Mouse (Mus musculus) forebrain, embryonic 15.5 days (tissue): Measurements from ENCODE around the gene Map4k2. TPM values are rescaled to one million over a fixed set of nuclear protein-coding genes. Genes with fewer than 3 reads are reported as not detected.

Source experiments
- ATAC-seq: fragments of 200-750 bp; cut with Nextera tagmentation; replicated peaks from 2 replicates; pipeline ENCODE4 v1.8.0; 2017; ENCODE audit warnings: mild to moderate bottlenecking, moderate TSS enrichment, moderate library complexity
- H3K27ac ChIP-seq: fragments of 300-500 bp; sonication (generic); replicated peaks from 2 replicates; pipeline ENCODE4 v1.5.1; 2015; ENCODE audit warnings: mild to moderate bottlenecking, inconsistent platforms
- H3K27me3 ChIP-seq: fragments of 300-500 bp; sonication (generic); 2 replicates; pipeline ENCODE4 v1.6.1; 2015; ENCODE audit warnings: inconsistent platforms
- H3K36me3 ChIP-seq: fragments of 300-500 bp; sonication (generic); 2 replicates; pipeline ENCODE4 v1.6.1; 2015; ENCODE audit warnings: mild to moderate bottlenecking, inconsistent platforms
- H3K4me1 ChIP-seq: fragments of 300-500 bp; sonication (generic); 2 replicates; pipeline ENCODE4 v1.6.1; 2015; ENCODE audit warnings: inconsistent platforms
- H3K4me2 ChIP-seq: fragments of 300-500 bp; sonication (generic); replicated peaks from 2 replicates; pipeline ENCODE4 v1.6.1; 2015; ENCODE audit warnings: mild to moderate bottlenecking, inconsistent platforms
- H3K4me3 ChIP-seq: fragments of 300-500 bp; sonication (generic); 2 replicates; pipeline ENCODE4 v1.5.1; 2015; ENCODE audit warnings: mild to moderate bottlenecking, inconsistent platforms
- H3K9ac ChIP-seq: fragments of 300-500 bp; sonication (generic); replicated peaks from 2 replicates; pipeline ENCODE4 v1.6.1; 2015; ENCODE audit warnings: mild to moderate bottlenecking, inconsistent platforms
- H3K9me3 ChIP-seq: fragments of 300-500 bp; sonication (generic); 2 replicates; pipeline ENCODE4 v1.6.1; 2016; ENCODE audit warnings: inconsistent platforms
- WGBS: fragments of 180-500 bp; shearing (Covaris S2); methylation state at CpG from one replicate; pipeline ENCODE4 v1.1.7; 2015; ENCODE audit warnings: mixed read lengths; 5-methylcytosine and 5-hydroxymethylcytosine counted together
- microRNA-seq: library from miRNA; unstranded; fragments of <30 nt; microRNA quantifications from one replicate; pipeline ENCODE4, GENCODE M21; 2016
- polyA plus RNA-seq: library from polyadenylated mRNA; unstranded; fragments of >200 nt; fragmentation: Nextera tagmentation; extraction: Ambion mirVana; gene quantifications from 2 replicates; pipeline ENCODE4 v1.2.1, GENCODE M21; 2015

The Map4k2 gene
- polyA plus RNA-seq, 1 experiment from 2014 or later: 12.7 TPM

DNA sequence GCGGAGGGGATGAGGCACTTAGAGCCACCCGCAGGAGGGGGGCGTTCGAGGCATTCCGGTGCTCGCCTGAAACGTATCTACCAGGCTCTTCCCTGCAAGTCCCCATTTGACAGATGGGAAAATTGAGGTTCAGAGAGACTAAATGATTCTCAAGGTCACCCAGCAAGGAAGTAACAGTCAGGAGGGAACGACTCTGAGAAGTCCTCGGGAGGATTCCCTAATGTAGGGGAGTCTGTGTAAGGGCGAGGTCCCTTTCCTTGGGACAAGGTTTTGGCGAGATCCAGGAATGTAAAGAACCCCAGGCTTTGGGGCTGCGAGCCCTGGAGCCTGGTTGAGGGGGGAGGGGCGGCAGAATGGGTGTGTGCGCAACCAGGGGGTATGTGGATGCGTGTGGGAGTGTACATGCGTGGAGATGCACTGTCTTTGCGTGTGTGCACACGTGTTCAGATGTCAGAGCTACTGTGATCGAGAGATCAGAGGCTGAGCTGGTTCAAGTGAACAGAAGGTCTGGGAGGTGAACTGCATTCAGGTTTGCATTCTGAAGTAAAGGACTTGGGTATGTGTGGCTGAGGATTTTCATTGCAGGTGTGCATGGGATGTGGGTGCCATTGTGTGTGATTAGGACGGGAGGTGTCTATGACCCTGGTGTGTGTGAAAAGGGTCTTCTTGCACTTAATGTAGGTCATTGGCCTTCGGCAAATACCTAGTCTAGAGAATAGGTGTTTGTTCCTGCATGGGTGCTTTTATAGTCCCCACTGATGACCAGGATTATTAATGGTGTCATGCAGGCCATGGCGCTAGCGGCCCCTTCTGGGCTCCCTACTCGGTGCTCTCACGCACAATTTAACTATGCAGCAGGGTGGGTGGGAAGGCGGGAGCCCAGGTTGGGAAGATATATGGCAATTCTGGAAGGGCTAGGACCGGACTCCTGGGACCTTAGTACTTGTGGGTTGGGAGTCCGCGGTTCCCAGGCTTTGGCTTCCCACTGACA is 59.5 kb downstream of the Map4k2 start:
- Histone ChIP-seq H3K27me3 (peaks cover 21% of the 10 kb centered on the region), H3K4me1 (peaks cover 39% of the 10 kb centered on the region), H3K4me3 (peak overlapping the region; percentile 79), H3K9ac (peak overlapping the region; percentile 63), H3K4me2 (peak overlapping the region; percentile 99), H3K9me3 (no peaks in the 10 kb centered on the region), H3K36me3 (no peaks in the 10 kb centered on the region), H3K27ac (no peak overlapping the region)
- no peak for ATAC-seq
- 3% methylated on average over 29 of the region's 29 CpGs for WGBS

DNA sequence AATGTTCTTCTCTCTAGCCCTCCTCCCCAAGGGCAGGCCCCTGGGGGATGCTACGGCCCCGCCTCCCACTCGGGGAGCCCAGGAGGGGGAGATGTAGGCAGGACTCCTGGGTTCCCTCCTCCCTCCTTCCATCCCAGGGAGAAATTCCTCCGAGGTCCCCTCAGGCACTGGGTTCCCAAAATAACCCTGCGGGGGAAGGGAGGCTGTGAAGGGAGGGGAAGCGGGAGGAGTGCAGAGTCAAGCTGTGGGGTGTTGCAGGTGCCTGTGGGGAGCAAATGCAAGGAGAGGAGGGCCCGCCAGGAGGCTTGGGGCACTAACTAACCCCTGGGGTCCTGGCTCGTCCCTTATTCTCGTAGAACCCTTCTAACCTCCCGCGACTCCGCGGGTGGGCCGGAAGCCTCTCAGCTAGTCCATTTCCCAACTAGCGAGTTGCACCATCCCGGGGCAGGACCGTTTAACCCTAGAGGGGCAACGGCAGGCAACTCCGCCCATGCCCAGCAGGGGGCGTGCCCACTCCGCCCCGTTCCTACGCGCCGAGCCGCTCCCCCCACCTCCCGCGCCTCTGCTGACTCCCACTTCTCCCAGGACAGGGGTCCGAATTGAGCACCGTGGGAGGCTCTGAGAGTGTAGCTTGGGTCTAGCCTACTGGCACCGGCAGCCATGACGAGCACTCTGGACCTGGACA is 60.3 kb downstream of the Map4k2 start:
- WGBS: under 1% methylated on average over 32 of the region's 32 CpGs

DNA sequence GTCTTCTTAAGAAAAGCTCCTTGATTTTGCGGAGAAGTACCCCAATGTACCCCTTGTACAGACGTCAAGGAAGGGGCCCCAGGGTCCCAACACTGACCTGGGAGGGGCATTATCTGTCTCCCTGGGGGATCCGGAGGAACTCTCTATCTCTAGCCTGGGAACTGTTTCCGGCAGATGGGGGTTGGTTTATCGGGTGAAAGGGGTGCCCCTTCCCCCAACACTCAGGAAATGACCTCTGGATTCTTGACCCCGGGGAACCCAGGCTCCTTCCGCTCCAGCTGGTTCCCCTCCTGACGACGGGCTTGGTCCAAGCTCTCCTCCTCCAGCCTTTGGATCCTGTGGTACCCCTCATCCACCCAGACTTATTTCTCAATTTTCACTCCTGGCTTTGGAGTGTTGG is 61.0 kb downstream of the Map4k2 start:
- no peak for ATAC-seq
- Histone ChIP-seq H3K9me3 (no peaks in the 10 kb centered on the region), H3K4me2 (peak overlapping the region; percentile 99), H3K36me3 (no peaks in the 10 kb centered on the region), H3K27me3 (peaks cover 21% of the 10 kb centered on the region), H3K4me1 (peaks cover 39% of the 10 kb centered on the region), H3K9ac (no peak overlapping the region), H3K27ac (no peak overlapping the region), H3K4me3 (peak overlapping the region; percentile 79)
- 17% methylated on average over 9 of the region's 9 CpGs for WGBS

More for the DNA sequence above, 60.3 kb downstream of the Map4k2 start:
- Histone ChIP-seq H3K9ac (0 out of 2 replicates have a peak overlapping the region, but pooled peaks have one; percentile 22), H3K27me3 (peaks cover 21% of the 10 kb centered on the region), H3K9me3 (no peaks in the 10 kb centered on the region), H3K4me2 (peak overlapping the region; percentile 99), H3K36me3 (no peaks in the 10 kb centered on the region), H3K27ac (no peak overlapping the region), H3K4me1 (peaks cover 39% of the 10 kb centered on the region), H3K4me3 (peak overlapping the region; percentile 79)
- no peak; the same call in 1 of the 2 replicates for ATAC-seq

DNA sequence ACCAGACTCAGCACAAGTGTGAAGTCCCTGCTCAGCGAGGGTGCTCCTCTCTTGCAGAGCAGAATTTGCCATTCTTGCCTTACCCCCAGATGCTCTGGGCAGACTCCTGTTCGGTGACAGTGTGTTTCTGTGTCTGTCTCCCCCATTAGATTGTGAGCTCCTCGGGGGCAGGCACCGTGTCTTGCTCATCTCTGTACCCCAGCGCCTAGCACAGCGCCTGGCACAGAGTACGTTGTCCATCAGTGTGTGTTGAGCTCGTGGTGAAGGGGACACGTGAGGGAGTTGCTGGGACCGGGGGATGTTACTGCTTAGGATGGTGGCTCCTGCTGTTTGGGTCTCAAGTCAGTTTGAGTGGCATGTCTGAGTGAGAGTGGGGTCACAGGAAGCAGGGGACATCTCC is 62.9 kb downstream of the Map4k2 start:
- H3K27ac ChIP-seq: no peak overlapping the region
- WGBS: 82% methylated on average over 10 of the region's 10 CpGs
- H3K9ac ChIP-seq: no peak overlapping the region
- peaks cover 30% of the 10 kb centered on the region for H3K4me1 ChIP-seq
- ATAC-seq: no peak
- H3K9me3 ChIP-seq: no peaks in the 10 kb centered on the region
- H3K4me2 ChIP-seq: no peak overlapping the region
- peaks cover 21% of the 10 kb centered on the region for H3K27me3 ChIP-seq
- H3K4me3 ChIP-seq: no peak overlapping the region
- H3K36me3 ChIP-seq: no peaks in the 10 kb centered on the region

Small RNAs within 50 kb of the gene (microRNA-seq; reads per million reads assigned to microRNA genes)
- not detected for gene Mir6989

Other genes with a start within 250 kb of the Map4k2 start
- 0.31 and 0.37 TPM in 2 replicates for gene AC131692.1, start 246.7 kb upstream of the Map4k2 start, polyA plus RNA-seq
- 0.33 and 0.53 TPM in 2 replicates for gene Naaladl1, start 235.4 kb upstream of the Map4k2 start, polyA plus RNA-seq
- 53.5 and 56.5 TPM in 2 replicates for gene Sac3d1, start 222.5 kb upstream of the Map4k2 start, polyA plus RNA-seq
- gene Snx15, start 212.8 kb upstream of the Map4k2 start, polyA plus RNA-seq: 43.1 and 45.6 TPM in 2 replicates
- 0.13 TPM in 1 of 2 replicates, not detected in the other for gene Batf2, start 200.2 kb upstream of the Map4k2 start, polyA plus RNA-seq
- 84.4 and 90.1 TPM in 2 replicates for gene Arl2, start 199.6 kb upstream of the Map4k2 start, polyA plus RNA-seq
- not detected in 2 replicates for gene Majin, start 156.7 kb upstream of the Map4k2 start, polyA plus RNA-seq
- gene Gpha2, start 114.8 kb upstream of the Map4k2 start, polyA plus RNA-seq: not detected in 2 replicates
- 95.5 and 98.5 TPM in 2 replicates for gene Ppp2r5b, start 105.3 kb upstream of the Map4k2 start, polyA plus RNA-seq
- gene Atg2a, start 99.5 kb upstream of the Map4k2 start, polyA plus RNA-seq: 9.7 and 10.1 TPM in 2 replicates
- gene Ehd1, start 64.4 kb upstream of the Map4k2 start, polyA plus RNA-seq: 88.1 TPM in 2 replicates
- 0.31 and 0.67 TPM in 2 replicates for gene Cdc42bpg, start 34.7 kb upstream of the Map4k2 start, polyA plus RNA-seq
- 94.6 and 97.7 TPM in 2 replicates for gene Men1, start 6.2 kb upstream of the Map4k2 start, polyA plus RNA-seq
- gene Sf1, start 22.6 kb downstream of the Map4k2 start, polyA plus RNA-seq: 119 and 134 TPM in 2 replicates
- 3.4 and 3.5 TPM in 2 replicates for gene Pygm, start 43.3 kb downstream of the Map4k2 start, polyA plus RNA-seq
- gene Rasgrp2, start 58.2 kb downstream of the Map4k2 start, polyA plus RNA-seq: 34.6 and 41.3 TPM in 2 replicates
- gene Nrxn2, start 77.6 kb downstream of the Map4k2 start, polyA plus RNA-seq: 31.1 and 32.4 TPM in 2 replicates
- gene Slc22a12, start 201.9 kb downstream of the Map4k2 start, polyA plus RNA-seq: 0.10 TPM in 1 of 2 replicates, not detected in the other